17 mouse cellular contexts compared by ENCODE assay signal in genomic region chr1:64578801-64579200, GRCm38 (mm10).
"Had no signal": no experiment of that assay in that cellular context is flagged by ENCODE, and none has a peak within 500 bp of the region (broad histone marks: within the 10 kb centered on the region; RNA-seq: fewer than 3 reads in every experiment).

No protein-coding gene starts in this region.

- H3K9ac ChIP-seq: limb, embryonic 12.5 days; liver, embryonic 13.5 days; liver, postnatal 0 days; lung, embryonic 15.5 days; midbrain, embryonic 12.5 days had no signal

- H3K27me3 ChIP-seq: limb, embryonic 12.5 days; liver, embryonic 13.5 days; lung, embryonic 15.5 days; megakaryocyte, embryonic 14.5 days; midbrain, embryonic 12.5 days had no signal

- H3K9me3 ChIP-seq: limb, embryonic 12.5 days; liver, embryonic 13.5 days; lung, embryonic 15.5 days; megakaryocyte, embryonic 14.5 days; midbrain, embryonic 12.5 days had no signal

- H3K4me1 ChIP-seq: limb, embryonic 12.5 days; liver, embryonic 13.5 days; lung, embryonic 15.5 days; midbrain, embryonic 12.5 days had no signal

- H3K4me2 ChIP-seq: limb, embryonic 12.5 days; liver, embryonic 13.5 days; lung, embryonic 15.5 days; midbrain, embryonic 12.5 days had no signal

- DNase-seq: kidney, adult 8-10 months; kidney, postnatal 10 days; kidney, postnatal 4 days; liver; liver, embryonic 13.5 days; liver, postnatal 0 days; lung, postnatal 14 days; right cerebral cortex, adult 18-20 months; right cerebral cortex, postnatal 25 days had no signal

- ATAC-seq: liver, postnatal 0 days; midbrain, embryonic 16.5 days had no signal

- H3K27ac ChIP-seq: layer of hippocampus, adult 2 months; limb, embryonic 12.5 days; liver, embryonic 13.5 days; lung, embryonic 15.5 days; macrophage; midbrain, embryonic 12.5 days; stomach, postnatal 0 days had no signal

- H3K4me3 ChIP-seq: layer of hippocampus, adult 2 months; limb, embryonic 12.5 days; liver, embryonic 13.5 days; lung, embryonic 15.5 days; megakaryocyte, embryonic 14.5 days; midbrain, embryonic 12.5 days had no signal
